Mouse (Mus musculus): ENCODE measurements around the gene Trpm8.

DNA sequence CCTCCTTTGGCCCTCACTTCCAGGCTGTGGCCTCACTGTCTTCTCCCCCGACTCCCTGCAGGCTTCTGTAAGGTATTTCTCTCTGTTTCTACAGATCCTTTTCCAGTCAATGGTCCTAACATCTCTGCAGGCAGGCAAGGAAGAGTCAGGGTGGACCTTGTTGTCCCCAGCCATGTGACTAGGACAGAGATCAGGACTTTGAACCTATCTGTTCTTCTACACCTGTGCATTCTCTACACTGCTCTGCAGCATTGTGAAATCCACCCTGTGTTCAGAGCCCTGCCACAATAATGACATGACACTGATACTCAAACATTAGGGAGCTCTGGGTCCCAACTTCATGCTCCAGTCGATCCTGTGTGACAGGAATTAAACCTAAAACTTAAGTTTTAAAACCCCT lies 141.5 kb downstream of the Trpm8 start:
- TF ChIP-seq CTCF (IDR thresholded peaks at IDR 0.05; ENCODE audit: low read depth): no peak
- TF ChIP-seq EP300 (IDR thresholded peaks at IDR 0.05; ENCODE audit: low read depth): no peak
